Mouse (Mus musculus) layer of hippocampus, postnatal 10 days (tissue): Measurements from ENCODE around the gene Olfr896-ps1. TPM values are rescaled to one million over a fixed set of nuclear protein-coding genes. Genes with fewer than 3 reads are reported as not detected.

Experiments
- DNase-seq, 2 experiments: peaks; one replicate each; pipeline ENCODE4 v3.0.0; 2021; ENCODE audit warnings: low spot score in 2 of 2
- long read RNA-seq: library from polyadenylated mRNA; stranded (forward); transcript quantifications from one replicate; pipeline ENCODE4 v2.0.0, GENCODE M21; 2023
- total RNA-seq, 2 experiments: library from RNA; stranded (reverse); gene quantifications; 2 replicates each; pipeline ENCODE4 v1.2.3; 2021

Olfr896-ps1 gene
- not detected for total RNA-seq
- long read RNA-seq = 0 reads

DNA sequence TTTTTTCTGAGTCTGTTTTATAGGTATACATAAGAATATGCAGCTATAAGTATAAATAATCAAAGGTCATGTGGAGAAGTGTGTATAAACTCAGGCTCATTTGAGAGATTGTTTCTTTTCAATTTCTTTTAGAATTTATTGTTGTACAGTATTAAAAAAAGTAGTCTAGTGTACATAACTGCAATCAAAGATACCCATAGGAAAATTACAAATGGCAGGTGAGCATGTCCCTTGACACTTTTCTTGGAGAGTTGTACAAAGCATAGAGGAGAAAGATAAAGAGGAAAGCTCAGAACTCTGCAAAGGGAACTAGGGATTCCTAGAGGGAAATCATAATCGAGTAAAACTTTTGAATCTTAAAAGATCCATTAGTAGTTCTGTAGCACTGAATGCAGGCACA lies at the start of gene Olfr896-ps1:
Gene Olfr896-ps1, plus strand, starts transcription at position 301 of the 400 bp plus-strand sequence.
- DNase-seq = no peak

DNA sequence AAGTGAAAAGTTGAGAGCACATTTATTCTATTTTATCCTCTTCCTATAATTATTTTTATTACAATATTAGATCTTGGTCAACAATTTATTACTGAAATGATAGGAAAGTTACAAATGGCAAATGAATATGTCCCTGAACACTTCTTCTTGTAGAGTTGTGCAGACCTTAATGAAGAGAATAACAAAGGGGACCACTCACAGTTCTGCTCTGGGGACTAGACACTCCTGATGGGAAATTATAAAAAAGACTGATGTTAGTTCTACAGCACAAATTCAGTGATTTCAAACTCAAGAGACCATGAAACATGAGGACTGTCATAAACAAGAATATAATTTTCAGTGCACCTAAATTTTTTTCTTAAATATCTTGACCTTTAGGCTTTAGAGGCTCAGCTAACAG lies 38.4 kb upstream of the Olfr896-ps1 start, which contains the start of gene Olfr143:
Gene Olfr143, plus strand, starts transcription at position 301 of the 400 bp plus-strand sequence.
- DNase-seq = no peak

DNA sequence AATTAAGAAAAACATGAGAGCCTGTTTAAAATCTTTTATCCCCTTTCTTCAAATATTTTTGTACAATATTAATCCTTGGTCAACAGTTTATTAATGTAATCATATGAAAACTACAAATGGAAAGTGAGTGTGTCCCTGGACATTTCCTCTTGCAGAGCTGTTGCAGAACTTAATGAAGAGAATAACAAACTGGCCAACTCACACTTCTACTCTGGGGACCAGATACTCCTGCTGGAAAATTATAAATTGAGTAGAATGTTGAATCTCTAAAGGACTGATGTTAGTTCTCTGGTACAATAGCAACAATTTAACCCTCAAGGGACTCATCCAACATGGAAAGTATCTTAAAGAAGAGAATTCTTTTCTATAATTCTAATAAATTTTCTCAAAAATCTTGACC lies 23.4 kb upstream of the Olfr896-ps1 start, which contains the start of gene Olfr895:
Gene Olfr895, plus strand, starts transcription at position 301 of the 400 bp plus-strand sequence.
- DNase-seq = no peak

DNA sequence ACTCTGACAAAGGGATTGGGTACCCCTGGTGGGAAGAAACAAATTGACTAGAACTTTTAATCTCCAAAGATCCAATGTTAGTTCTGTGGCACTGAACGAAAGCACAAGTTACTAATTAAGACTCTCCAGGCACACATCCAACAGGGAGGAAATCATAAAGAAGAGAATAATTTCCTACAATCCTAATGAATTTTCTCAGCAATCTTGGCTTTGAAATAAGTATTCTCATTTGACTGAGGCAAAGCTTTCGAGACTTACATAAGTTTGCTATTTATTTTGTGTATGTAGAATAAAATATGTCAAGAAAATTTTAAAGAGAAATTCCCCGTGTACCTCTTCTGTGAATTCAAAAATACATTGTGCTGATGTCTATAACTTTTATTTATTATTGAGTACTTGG lies 37.9 kb downstream of the Olfr896-ps1 start, which contains the start of gene Olfr25:
Gene Olfr25, plus strand, starts transcription at position 301 of the 400 bp plus-strand sequence.
- no peak for DNase-seq

Other genes with a start within 250 kb of the Olfr896-ps1 start
- gene Olfr884, start 244.6 kb upstream of the Olfr896-ps1 start, total RNA-seq = not detected
- gene Olfr885, start 229.8 kb upstream of the Olfr896-ps1 start, total RNA-seq = not detected
- not detected for gene Olfr887, start 207.0 kb upstream of the Olfr896-ps1 start, total RNA-seq
- not detected for gene Olfr888, start 183.0 kb upstream of the Olfr896-ps1 start, total RNA-seq
- not detected for gene Olfr889, start 175.9 kb upstream of the Olfr896-ps1 start, total RNA-seq
- not detected for gene Olfr890, start 148.6 kb upstream of the Olfr896-ps1 start, total RNA-seq
- not detected for gene Olfr891, start 110.3 kb upstream of the Olfr896-ps1 start, total RNA-seq
- not detected for gene Olfr893, start 82.7 kb upstream of the Olfr896-ps1 start, total RNA-seq
- gene Olfr894, start 73.1 kb upstream of the Olfr896-ps1 start, total RNA-seq = not detected
- not detected for gene Olfr143, start 38.3 kb upstream of the Olfr896-ps1 start, total RNA-seq
- gene Olfr895, start 23.3 kb upstream of the Olfr896-ps1 start, total RNA-seq = not detected
- not detected for gene Olfr25, start 38.0 kb downstream of the Olfr896-ps1 start, total RNA-seq
- gene Olfr898, start 57.3 kb downstream of the Olfr896-ps1 start, total RNA-seq = not detected
- gene Olfr250, start 75.8 kb downstream of the Olfr896-ps1 start, total RNA-seq = not detected
- not detected for gene Olfr251, start 86.0 kb downstream of the Olfr896-ps1 start, total RNA-seq
- not detected for gene Olfr147, start 110.6 kb downstream of the Olfr896-ps1 start, total RNA-seq
- gene Olfr901, start 138.3 kb downstream of the Olfr896-ps1 start, total RNA-seq = not detected
- gene Olfr902, start 156.5 kb downstream of the Olfr896-ps1 start, total RNA-seq = not detected
- gene Olfr904, start 172.0 kb downstream of the Olfr896-ps1 start, total RNA-seq = not detected
- gene Olfr905, start 180.0 kb downstream of the Olfr896-ps1 start, total RNA-seq = under 1 TPM in 1 of 2 experiments, not detected in 1; 0.07 TPM
- gene Olfr906, start 196.0 kb downstream of the Olfr896-ps1 start, total RNA-seq = not detected
- not detected for gene Olfr907, start 204.7 kb downstream of the Olfr896-ps1 start, total RNA-seq
- not detected for gene Olfr911-ps1, start 230.5 kb downstream of the Olfr896-ps1 start, total RNA-seq
- gene Olfr910, start 246.7 kb downstream of the Olfr896-ps1 start, total RNA-seq = not detected